Mouse (Mus musculus): ENCODE data around the gene Gimap4.

GRCm38 (mm10) chr6:48692962-48693361 is 8.6 kb downstream of the Gimap4 start:
- no peak for TF ChIP-seq GATA1 (IDR thresholded peaks at IDR 0.05; ENCODE audit: low read length)
- no peak for TF ChIP-seq TAL1 (IDR thresholded peaks at IDR 0.05; ENCODE audit: low read length)

Data from erythroblast, embryonic 14.5 days (primary cell).